Mouse (Mus musculus): Measurements from ENCODE around the gene Tor2a.

Gene Tor2a

GRCm38 (mm10) chr2:32727435-32727834 lies 29.6 kb upstream of the Tor2a start:
- in situ Hi-C loops (cut with MboI; ENCODE audit: unreplicated experiment in 2 of 2): no loop called here

GRCm38 (mm10) chr2:32728463-32728862 lies 28.6 kb upstream of the Tor2a start:
- in situ Hi-C loops (cut with MboI; ENCODE audit: unreplicated experiment in 2 of 2): no loop called here

GRCm38 (mm10) chr2:32729547-32729946 lies 27.5 kb upstream of the Tor2a start:
- in situ Hi-C loops (cut with MboI; ENCODE audit: unreplicated experiment in 2 of 2): no loop called here

- in situ Hi-C loops (cut with MboI; ENCODE audit: unreplicated experiment in 2 of 2): no loop called here
These were observed 26.2 kb upstream of the Tor2a start for GRCm38 (mm10) chr2:32730854-32731253.

- in situ Hi-C loops (cut with MboI; ENCODE audit: unreplicated experiment in 2 of 2): no loop called here
These were observed 25.1 kb upstream of the Tor2a start for GRCm38 (mm10) chr2:32731911-32732310.

GRCm38 (mm10) chr2:32732695-32733094 lies 24.3 kb upstream of the Tor2a start:
- in situ Hi-C loops (cut with MboI; ENCODE audit: unreplicated experiment in 2 of 2): no loop called here

- in situ Hi-C loops (cut with MboI; ENCODE audit: unreplicated experiment in 2 of 2): no loop called here
These were observed 22.6 kb upstream of the Tor2a start for GRCm38 (mm10) chr2:32734480-32734879.

GRCm38 (mm10) chr2:32734933-32735332 lies 22.1 kb upstream of the Tor2a start:
- in situ Hi-C loops (cut with MboI; ENCODE audit: unreplicated experiment in 2 of 2): no loop called here

GRCm38 (mm10) chr2:32736306-32736829 lies 20.7 kb upstream of the Tor2a start:
- in situ Hi-C loops (cut with MboI; ENCODE audit: unreplicated experiment in 2 of 2): no loop called here

GRCm38 (mm10) chr2:32737008-32737407 lies 20.0 kb upstream of the Tor2a start:
- in situ Hi-C loops (cut with MboI; ENCODE audit: unreplicated experiment in 2 of 2): no loop called here

- in situ Hi-C loops (cut with MboI; ENCODE audit: unreplicated experiment in 2 of 2): no loop called here
These were observed 17.7 kb upstream of the Tor2a start for GRCm38 (mm10) chr2:32739311-32739710.

GRCm38 (mm10) chr2:32740916-32741272 lies 16.1 kb upstream of the Tor2a start, which contains the start of gene 6330409D20Rik:
Gene 6330409D20Rik, minus strand, starts transcription at chr2:32741016.
- in situ Hi-C loops (cut with MboI; ENCODE audit: unreplicated experiment in 2 of 2): no loop called here

- in situ Hi-C loops (cut with MboI; ENCODE audit: unreplicated experiment in 2 of 2): no loop called here
These were observed 15.5 kb upstream of the Tor2a start for GRCm38 (mm10) chr2:32741273-32742172.

GRCm38 (mm10) chr2:32742173-32742531 lies 14.9 kb upstream of the Tor2a start:
- in situ Hi-C loops (cut with MboI; ENCODE audit: unreplicated experiment in 2 of 2): no loop called here

- in situ Hi-C loops (cut with MboI; ENCODE audit: unreplicated experiment in 2 of 2): no loop called here
These were observed 12.6 kb upstream of the Tor2a start for GRCm38 (mm10) chr2:32744272-32744982.

GRCm38 (mm10) chr2:32749082-32749481 lies 8.0 kb upstream of the Tor2a start:
- in situ Hi-C loops (cut with MboI; ENCODE audit: unreplicated experiment in 2 of 2): no loop called here

GRCm38 (mm10) chr2:32750199-32750598 lies 6.8 kb upstream of the Tor2a start:
- in situ Hi-C loops (cut with MboI; ENCODE audit: unreplicated experiment in 2 of 2): loop anchor here (25.0 kb wide), 2 partner anchors 387 to 1938 kb away; partner anchors contain the start of genes 1700001O22Rik (in 1 of the 2), Garnl3 (in 1 of the 2) and Ntmt1 (in 1 of the 2)

- in situ Hi-C loops (cut with MboI; ENCODE audit: unreplicated experiment in 2 of 2): loop anchor here (25.0 kb wide), 2 partner anchors 386 to 1939 kb away; partner anchors contain the start of genes 1700001O22Rik (in 1 of the 2), Garnl3 (in 1 of the 2) and Ntmt1 (in 1 of the 2)
These were observed 6.0 kb upstream of the Tor2a start for GRCm38 (mm10) chr2:32750887-32751664.

GRCm38 (mm10) chr2:32751665-32752033 lies 5.4 kb upstream of the Tor2a start:
- in situ Hi-C loops (cut with MboI; ENCODE audit: unreplicated experiment in 2 of 2): loop anchor here (25.0 kb wide), 2 partner anchors 386 to 1939 kb away; partner anchors contain the start of genes 1700001O22Rik (in 1 of the 2), Garnl3 (in 1 of the 2) and Ntmt1 (in 1 of the 2)

- in situ Hi-C loops (cut with MboI; ENCODE audit: unreplicated experiment in 2 of 2): loop anchor here (25.0 kb wide), 2 partner anchors 385 to 1940 kb away; partner anchors contain the start of genes 1700001O22Rik (in 1 of the 2), Garnl3 (in 1 of the 2) and Ntmt1 (in 1 of the 2)
These were observed 4.9 kb upstream of the Tor2a start for GRCm38 (mm10) chr2:32752181-32752580.
